Mouse (Mus musculus): ENCODE measurements around the gene Etv6. TPM values are rescaled to one million over a fixed set of nuclear protein-coding genes. Genes with fewer than 3 reads are reported as not detected.

The Etv6 gene
- polyA plus RNA-seq, 1 experiment = 16.2 TPM

GRCm38 (mm10) chr6:134208180-134208952, 172.9 kb downstream of the Etv6 start:
- H3K36me3 ChIP-seq (ENCODE audit: control insufficient read depth, insufficient read depth, low read length) = peaks cover 6% of the 10 kb centered on the region; the same call in 1 of the 2 replicates
- WGBS = 65% methylated on average over 14 of the region's 14 CpGs
- H3K4me1 ChIP-seq (ENCODE audit: control insufficient read depth, insufficient read depth, insufficient read length, low read length) = peaks cover 16% of the 10 kb centered on the region; the same call in 1 of the 2 replicates
- TF ChIP-seq POLR2A (IDR thresholded peaks at IDR 0.05; ENCODE audit: low read depth, low read length) = no peak
- TF ChIP-seq CTCF (IDR thresholded peaks at IDR 0.05; ENCODE audit: extremely low read depth, insufficient read length, insufficient replicate concordance, low read depth, low read length) = no peak
- no peak overlapping the region for H3K27ac ChIP-seq (ENCODE audit: insufficient read depth, low read depth, low read length)
- no peaks in the 10 kb centered on the region for H3K27me3 ChIP-seq (ENCODE audit: control insufficient read depth, insufficient read depth, low read length)
- H3K4me3 ChIP-seq (ENCODE audit: low read depth, low read length) = no peak overlapping the region

GRCm38 (mm10) chr6:134210675-134211457, 175.4 kb downstream of the Etv6 start:
- 61% methylated on average over 13 of the region's 13 CpGs for WGBS
- TF ChIP-seq CTCF (IDR thresholded peaks at IDR 0.05; ENCODE audit: extremely low read depth, insufficient read length, insufficient replicate concordance, low read depth, low read length) (no peak), POLR2A (IDR thresholded peaks at IDR 0.05; ENCODE audit: low read depth, low read length) (no peak)
- Histone ChIP-seq H3K27me3 (ENCODE audit: control insufficient read depth, insufficient read depth, low read length) (no peaks in the 10 kb centered on the region), H3K36me3 (ENCODE audit: control insufficient read depth, insufficient read depth, low read length) (peaks cover 6% of the 10 kb centered on the region; the same call in 1 of the 2 replicates), H3K4me1 (ENCODE audit: control insufficient read depth, insufficient read depth, insufficient read length, low read length) (peaks cover 16% of the 10 kb centered on the region; the same call in 1 of the 2 replicates), H3K27ac (ENCODE audit: insufficient read depth, low read depth, low read length) (no peak overlapping the region), H3K4me3 (ENCODE audit: low read depth, low read length) (no peak overlapping the region)

- no peaks in the 10 kb centered on the region for H3K27me3 ChIP-seq (ENCODE audit: control insufficient read depth, insufficient read depth, low read length)
- H3K4me3 ChIP-seq (ENCODE audit: low read depth, low read length) = no peak overlapping the region
- H3K27ac ChIP-seq (ENCODE audit: insufficient read depth, low read depth, low read length) = no peak overlapping the region
- H3K36me3 ChIP-seq (ENCODE audit: control insufficient read depth, insufficient read depth, low read length) = peaks cover 8% of the 10 kb centered on the region; the same call in 1 of the 2 replicates
- TF ChIP-seq POLR2A (IDR thresholded peaks at IDR 0.05; ENCODE audit: low read depth, low read length) = no peak
- no peak for TF ChIP-seq CTCF (IDR thresholded peaks at IDR 0.05; ENCODE audit: extremely low read depth, insufficient read length, insufficient replicate concordance, low read depth, low read length)
- WGBS = 85% methylated on average over 9 of the region's 9 CpGs
- H3K4me1 ChIP-seq (ENCODE audit: control insufficient read depth, insufficient read depth, insufficient read length, low read length) = peaks cover 13% of the 10 kb centered on the region; the same call in 1 of the 2 replicates
Observed at GRCm38 (mm10) chr6:134211458-134211776, 175.9 kb downstream of the Etv6 start.

DNA sequence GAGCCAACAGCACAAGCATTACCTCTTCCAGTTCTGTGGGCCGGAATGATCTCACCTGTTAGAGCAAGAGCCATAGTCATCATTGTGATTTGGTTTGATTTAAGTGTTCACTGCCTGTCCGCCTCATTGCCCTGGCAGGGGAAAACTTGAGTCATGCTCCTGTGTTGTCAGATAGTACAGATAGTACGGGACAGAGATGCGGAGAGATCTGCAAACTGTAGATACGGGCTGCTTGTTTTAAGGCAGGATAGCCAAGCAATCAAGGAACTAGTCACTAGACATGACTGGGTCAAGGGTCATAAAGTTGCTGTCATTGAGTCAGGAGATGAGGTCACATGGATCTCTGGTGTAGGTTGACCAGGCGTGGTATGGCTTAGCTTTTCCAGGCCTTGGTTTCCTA, 182.2 kb downstream of the Etv6 start:
- H3K36me3 ChIP-seq (ENCODE audit: control insufficient read depth, insufficient read depth, low read length) = 0 out of 2 replicates have a peak, but pooled peaks cover 4% of the 10 kb centered on the region
- H3K27ac ChIP-seq (ENCODE audit: insufficient read depth, low read depth, low read length) = no peak overlapping the region; the same call in 1 of the 2 replicates
- WGBS = 76% methylated on average over 6 of the region's 6 CpGs
- H3K4me3 ChIP-seq (ENCODE audit: low read depth, low read length) = no peak overlapping the region
- H3K4me1 ChIP-seq (ENCODE audit: control insufficient read depth, insufficient read depth, insufficient read length, low read length) = peaks cover 22% of the 10 kb centered on the region
- no peak for TF ChIP-seq CTCF (IDR thresholded peaks at IDR 0.05; ENCODE audit: extremely low read depth, insufficient read length, insufficient replicate concordance, low read depth, low read length)
- no peak for TF ChIP-seq POLR2A (IDR thresholded peaks at IDR 0.05; ENCODE audit: low read depth, low read length)
- no peaks in the 10 kb centered on the region for H3K27me3 ChIP-seq (ENCODE audit: control insufficient read depth, insufficient read depth, low read length)

- WGBS = 82% methylated on average over 3 of the region's 3 CpGs
- TF ChIP-seq CTCF (IDR thresholded peaks at IDR 0.05; ENCODE audit: extremely low read depth, insufficient read length, insufficient replicate concordance, low read depth, low read length) (no peak), POLR2A (IDR thresholded peaks at IDR 0.05; ENCODE audit: low read depth, low read length) (no peak)
Observed at GRCm38 (mm10) chr6:134218441-134218840, 182.9 kb downstream of the Etv6 start.

DNA sequence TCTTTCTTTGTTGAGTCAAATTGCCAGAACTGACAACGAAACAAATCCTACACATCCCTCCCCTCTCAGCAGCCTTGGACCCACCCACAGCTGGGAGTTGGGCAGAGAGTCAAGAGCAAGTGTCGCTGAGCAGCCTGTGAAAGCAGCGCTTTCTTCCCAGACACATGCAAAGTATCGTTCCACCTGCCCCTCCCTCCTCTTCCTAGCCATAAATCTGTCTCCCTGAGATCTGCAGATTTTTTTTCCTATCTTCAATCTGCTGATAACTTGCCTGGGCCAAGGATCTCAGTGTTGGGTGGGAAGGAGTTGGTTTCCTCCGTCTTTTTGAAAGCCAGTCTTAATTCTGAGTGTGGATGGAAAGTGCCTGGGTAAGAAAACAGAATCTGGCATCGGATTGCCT, 183.9 kb downstream of the Etv6 start:
- Histone ChIP-seq H3K27me3 (ENCODE audit: control insufficient read depth, insufficient read depth, low read length) (no peaks in the 10 kb centered on the region), H3K36me3 (ENCODE audit: control insufficient read depth, insufficient read depth, low read length) (peaks cover 13% of the 10 kb centered on the region), H3K27ac (ENCODE audit: insufficient read depth, low read depth, low read length) (no peak overlapping the region), H3K4me1 (ENCODE audit: control insufficient read depth, insufficient read depth, insufficient read length, low read length) (peaks cover 22% of the 10 kb centered on the region), H3K4me3 (ENCODE audit: low read depth, low read length) (no peak overlapping the region)
- 20% methylated on average over 6 of the region's 6 CpGs for WGBS
- no peak for TF ChIP-seq POLR2A (IDR thresholded peaks at IDR 0.05; ENCODE audit: low read depth, low read length)

More at GRCm38 (mm10) chr6:134218441-134218840, 182.9 kb downstream of the Etv6 start:
- Histone ChIP-seq H3K4me1 (ENCODE audit: control insufficient read depth, insufficient read depth, insufficient read length, low read length) (peaks cover 22% of the 10 kb centered on the region), H3K27ac (ENCODE audit: insufficient read depth, low read depth, low read length) (no peak overlapping the region), H3K4me3 (ENCODE audit: low read depth, low read length) (no peak overlapping the region), H3K27me3 (ENCODE audit: control insufficient read depth, insufficient read depth, low read length) (no peaks in the 10 kb centered on the region), H3K36me3 (ENCODE audit: control insufficient read depth, insufficient read depth, low read length) (peaks cover 8% of the 10 kb centered on the region)

- peak overlapping the region; percentile 51 for H3K27ac ChIP-seq (ENCODE audit: insufficient read depth, low read depth, low read length)
- no peak overlapping the region for H3K4me3 ChIP-seq (ENCODE audit: low read depth, low read length)
- H3K4me1 ChIP-seq (ENCODE audit: control insufficient read depth, insufficient read depth, insufficient read length, low read length) = peaks cover 22% of the 10 kb centered on the region
- H3K27me3 ChIP-seq (ENCODE audit: control insufficient read depth, insufficient read depth, low read length) = no peaks in the 10 kb centered on the region
- 45% methylated on average over 13 of the region's 13 CpGs for WGBS
- peaks cover 17% of the 10 kb centered on the region for H3K36me3 ChIP-seq (ENCODE audit: control insufficient read depth, insufficient read depth, low read length)
- TF ChIP-seq CTCF (IDR thresholded peaks at IDR 0.05; ENCODE audit: extremely low read depth, insufficient read length, insufficient replicate concordance, low read depth, low read length) (0 out of 2 replicates have a peak, but pooled peaks have one; percentile 5), POLR2A (IDR thresholded peaks at IDR 0.05; ENCODE audit: low read depth, low read length) (no peak)
Observed at GRCm38 (mm10) chr6:134220209-134220777, 184.8 kb downstream of the Etv6 start.
